Comparison of ENCODE assay signal across 15 mouse cellular contexts in the genomic region with DNA sequence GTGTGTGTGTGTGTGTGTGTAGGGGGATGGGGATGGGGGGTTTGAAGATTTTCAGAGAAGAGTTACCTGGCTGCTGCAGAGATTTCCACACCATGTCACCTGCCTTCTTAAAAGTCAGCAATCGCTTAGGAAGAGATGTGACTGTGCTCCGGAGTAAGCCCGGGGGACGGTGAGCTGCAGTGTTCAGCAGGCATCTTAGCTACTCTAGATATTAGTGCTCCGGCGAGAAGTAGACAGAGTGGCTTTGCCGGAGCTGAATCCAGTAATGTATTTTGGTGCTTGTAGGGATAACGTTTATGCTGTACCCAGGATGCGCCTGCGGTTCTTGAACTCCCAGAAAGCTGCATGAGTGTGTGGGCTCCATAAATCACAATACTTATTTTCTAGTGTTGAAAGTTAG. TPM values are rescaled to one million over a fixed set of nuclear protein-coding genes. Genes with fewer than 3 reads are reported as not detected.
DNase-seq lines count a peak whose midpoint lies in the region; ATAC-seq and TF ChIP-seq lines count a peak whose summit lies in the region.
"Had no signal": no experiment of that assay in that cellular context is flagged by ENCODE, and none has a peak within 500 bp of the region (broad histone marks: within the 10 kb centered on the region; RNA-seq: fewer than 3 reads in every experiment).

No protein-coding gene starts in this region.

- H3K36me3 ChIP-seq in forebrain, embryonic 15.5 days, result no peaks in the 10 kb centered on the region
- H3K36me3 ChIP-seq in neural tube, embryonic 15.5 days, result no peaks in the 10 kb centered on the region
- H3K36me3 ChIP-seq in lung, postnatal 0 days (ENCODE audit: insufficient read depth, low read length), result no peaks in the 10 kb centered on the region

- ATAC-seq in forebrain, embryonic 15.5 days (replicated peaks), result peak; percentile 63; the same call in 1 of the 2 replicates
- ATAC-seq in neural tube, embryonic 15.5 days (ENCODE audit: low FRiP score), result peak; percentile 72
- ATAC-seq in lung, postnatal 0 days, result no peak
- no peak for ATAC-seq in megakaryocyte progenitor cell, adult 5-6 weeks (replicated peaks; ENCODE audit: poor library complexity)

- 47% methylated on average over 10 of the region's 10 CpGs for WGBS in forebrain, embryonic 15.5 days
- 39% methylated on average over 10 of the region's 10 CpGs for WGBS in neural tube, embryonic 15.5 days
- 73% methylated on average over 10 of the region's 10 CpGs for WGBS in lung, postnatal 0 days

- peak overlapping the region; percentile 52; the same call in 1 of the 2 replicates for H3K27ac ChIP-seq in forebrain, embryonic 15.5 days (replicated peaks)
- H3K27ac ChIP-seq in neural tube, embryonic 15.5 days (replicated peaks), result peak overlapping the region; percentile 58
- H3K27ac ChIP-seq in lung, postnatal 0 days (ENCODE audit: low read length), result no peak overlapping the region

- H3K4me2 ChIP-seq in forebrain, embryonic 15.5 days (replicated peaks), result peak overlapping the region; percentile 48
- H3K4me2 ChIP-seq in neural tube, embryonic 15.5 days, result peak overlapping the region; percentile 56
- no peak overlapping the region for H3K4me2 ChIP-seq in lung, postnatal 0 days (replicated peaks; ENCODE audit: low read depth, low read length)
- H3K4me2 ChIP-seq: liver, embryonic 11.5 days had no signal

- H3K9ac ChIP-seq in forebrain, embryonic 15.5 days (replicated peaks), result no peak overlapping the region; the same call in none of the 2 replicates
- peak overlapping the region; percentile 27; the same call in 1 of the 2 replicates for H3K9ac ChIP-seq in neural tube, embryonic 15.5 days (replicated peaks)
- no peak overlapping the region for H3K9ac ChIP-seq in lung, postnatal 0 days (replicated peaks; ENCODE audit: low read depth)

- DNase-seq in layer of hippocampus, adult 11-12 months (ENCODE audit: low spot score), result peak; percentile 11
- no peak for DNase-seq in layer of hippocampus, adult 9-10 months (ENCODE audit: low spot score)
- peak; percentile 11 to 20 for DNase-seq in left cerebral cortex, postnatal 36 days (ENCODE audit: low spot score in 2 of 2)
- DNase-seq in lung, postnatal 0 days (ENCODE audit: low spot score), result no peak
- no peak for DNase-seq in B cell, adult 2 months
- DNase-seq: adrenal gland, adult 2 months; heart, postnatal 10 days; lung, postnatal 36 days had no signal

- peaks cover 20% of the 10 kb centered on the region for H3K4me1 ChIP-seq in forebrain, embryonic 15.5 days
- peaks cover 18% of the 10 kb centered on the region for H3K4me1 ChIP-seq in neural tube, embryonic 15.5 days
- H3K4me1 ChIP-seq in lung, postnatal 0 days (ENCODE audit: insufficient read depth, low read depth, low read length), result no peaks in the 10 kb centered on the region

- TF ChIP-seq CTCF in lung, postnatal 0 days (IDR thresholded peaks at IDR 0.05), result no peak

- H3K4me3 ChIP-seq in forebrain, embryonic 15.5 days, result peak overlapping the region; percentile 32
- peak overlapping the region; percentile 37 for H3K4me3 ChIP-seq in neural tube, embryonic 15.5 days (replicated peaks)
- no peak overlapping the region for H3K4me3 ChIP-seq in lung, postnatal 0 days (ENCODE audit: low read depth, low read length)

- no peaks in the 10 kb centered on the region for H3K27me3 ChIP-seq in forebrain, embryonic 15.5 days
- H3K27me3 ChIP-seq in neural tube, embryonic 15.5 days (replicated peaks), result no peaks in the 10 kb centered on the region
- no peaks in the 10 kb centered on the region for H3K27me3 ChIP-seq in lung, postnatal 0 days (replicated peaks; ENCODE audit: insufficient read depth, low read length)

- intact Hi-C loops in left cerebral cortex, postnatal 36 days (cut with DNase I), result loop anchor here (10.0 kb wide), 1 partner anchor 152 kb away; no protein-coding TSS in a partner anchor

- no peak for TF ChIP-seq EP300 in lung, postnatal 0 days (IDR thresholded peaks at IDR 0.05)

- no peaks in the 10 kb centered on the region for H3K9me3 ChIP-seq in forebrain, embryonic 15.5 days
- no peaks in the 10 kb centered on the region for H3K9me3 ChIP-seq in neural tube, embryonic 15.5 days (replicated peaks)
- no peaks in the 10 kb centered on the region for H3K9me3 ChIP-seq in lung, postnatal 0 days (ENCODE audit: low read length)

RNA-seq across cellular contexts. Expression of gene Iqschfp, which starts 0.7 kb away (rescaled TPM):
- polyA plus RNA-seq in forebrain, embryonic 15.5 days (2015; fragmentation: Nextera tagmentation; extraction: Ambion mirVana), result 3.3 and 4.5 TPM in 2 replicates
- 10 to 100 TPM in 1 of 2 experiments, 1 to 10 TPM in 1; 9.5 to 13.2 TPM for total RNA-seq in left cerebral cortex, postnatal 36 days (2021)
- polyA plus RNA-seq in neural tube, embryonic 15.5 days (2015; fragmentation: Nextera tagmentation; extraction: Ambion mirVana), result 4.8 and 7.2 TPM in 2 replicates
- polyA plus RNA-seq in lung, postnatal 0 days (2015; fragmentation: Nextera tagmentation; extraction: Ambion mirVana), result not detected in 2 replicates
- not detected in 2 replicates for total RNA-seq in megakaryocyte progenitor cell, adult 5-6 weeks (2015)
- not detected in 2 replicates for total RNA-seq in megakaryocyte progenitor cell, adult 5-6 weeks (2017)
- total RNA-seq: adrenal gland, adult 2 months; heart, postnatal 10 days had no signal
- polyA plus RNA-seq: adrenal gland, adult 2 months; gonadal fat pad, adult 2 months; kidney, embryonic 16.5 days; liver, embryonic 11.5 days; small intestine, adult 2 months had no signal

RNA-seq across cellular contexts. Expression of gene Iqcj, which starts 0.7 kb away (rescaled TPM):
- polyA plus RNA-seq in forebrain, embryonic 15.5 days (2015; fragmentation: Nextera tagmentation; extraction: Ambion mirVana), result 0.65 and 0.93 TPM in 2 replicates
- total RNA-seq in left cerebral cortex, postnatal 36 days (2021), result 1 to 10 TPM; 2.6 to 5.9 TPM
- 0.57 and 0.93 TPM in 2 replicates for polyA plus RNA-seq in neural tube, embryonic 15.5 days (2015; fragmentation: Nextera tagmentation; extraction: Ambion mirVana)
- polyA plus RNA-seq in lung, postnatal 0 days (2015; fragmentation: Nextera tagmentation; extraction: Ambion mirVana), result not detected in 2 replicates
- not detected in 2 replicates for total RNA-seq in megakaryocyte progenitor cell, adult 5-6 weeks (2015)
- total RNA-seq in megakaryocyte progenitor cell, adult 5-6 weeks (2017), result not detected in 2 replicates
- total RNA-seq: adrenal gland, adult 2 months; heart, postnatal 10 days had no signal
- polyA plus RNA-seq: adrenal gland, adult 2 months; gonadal fat pad, adult 2 months; kidney, embryonic 16.5 days; liver, embryonic 11.5 days; small intestine, adult 2 months had no signal

Comparison
In these comparisons a context has a peak if more than half of its experiments do, and no peak if none do; other contexts are left out.
1. DNase-seq: peak in layer of hippocampus, adult 11-12 months (single experiment) and left cerebral cortex, postnatal 36 days (2 of 2); none in layer of hippocampus, adult 9-10 months (single experiment), lung, postnatal 0 days (single experiment) and B cell, adult 2 months (0 of 2).
2. ATAC-seq: peak in forebrain, embryonic 15.5 days (single experiment) and neural tube, embryonic 15.5 days (single experiment); none in lung, postnatal 0 days (single experiment) and megakaryocyte progenitor cell, adult 5-6 weeks (single experiment).